Mouse (Mus musculus) embryo, embryonic 10.5 days (tissue): ENCODE data around the gene Rab6a.
"Not testable (repeated sequence)": the region's sequence is repeated elsewhere in the genome, so short reads cannot be mapped to it uniquely, and the experiment has no call there.

Source experiments
- DNase-seq: peaks from one replicate; pipeline ENCODE4 v3.0.0-alpha.2; 2015; ENCODE audit warnings: low spot score

Gene Rab6a

GRCm38 (mm10) chr7:100607214-100608129, at the start of gene Rab6a:
Gene Rab6a (plus strand): TSS chr7:100607410.
- DNase-seq = peak; percentile 99

GRCm38 (mm10) chr7:100559331-100559730, 47.9 kb upstream of the Rab6a start:
- no peak for DNase-seq

- no peak for DNase-seq
These were observed 45.2 kb upstream of the Rab6a start for GRCm38 (mm10) chr7:100561861-100562587.

GRCm38 (mm10) chr7:100567238-100567637, 40.0 kb upstream of the Rab6a start:
- DNase-seq = not testable (repeated sequence)

- no peak for DNase-seq
These were observed 37.3 kb upstream of the Rab6a start for GRCm38 (mm10) chr7:100569907-100570306.

GRCm38 (mm10) chr7:100570930-100571715, 36.1 kb upstream of the Rab6a start:
- no peak for DNase-seq

- DNase-seq = no peak
These were observed 35.1 kb upstream of the Rab6a start for GRCm38 (mm10) chr7:100572061-100572460.

GRCm38 (mm10) chr7:100572704-100573103, 34.5 kb upstream of the Rab6a start:
- no peak for DNase-seq

- DNase-seq = no peak
These were observed 28.4 kb upstream of the Rab6a start for GRCm38 (mm10) chr7:100578794-100579193.

- DNase-seq = no peak
These were observed 25.0 kb upstream of the Rab6a start for GRCm38 (mm10) chr7:100582235-100582634.

GRCm38 (mm10) chr7:100582727-100583236, 24.4 kb upstream of the Rab6a start:
- DNase-seq = peak; percentile 95

- DNase-seq = no peak
These were observed 17.4 kb upstream of the Rab6a start for GRCm38 (mm10) chr7:100589816-100590215.

- DNase-seq = no peak
These were observed 16.7 kb upstream of the Rab6a start for GRCm38 (mm10) chr7:100590504-100590844.

GRCm38 (mm10) chr7:100590845-100591521, 16.2 kb upstream of the Rab6a start:
- DNase-seq = peak; percentile 88

- no peak for DNase-seq
These were observed 15.7 kb upstream of the Rab6a start for GRCm38 (mm10) chr7:100591522-100591852.

- DNase-seq = no peak
These were observed 13.9 kb upstream of the Rab6a start for GRCm38 (mm10) chr7:100593349-100593748.

GRCm38 (mm10) chr7:100600211-100600610, 7.0 kb upstream of the Rab6a start:
- no peak for DNase-seq

- DNase-seq = peak; percentile 68
These were observed 1.0 kb downstream of the Rab6a start, which contains the start of gene Mrpl48 for GRCm38 (mm10) chr7:100608130-100608741. Gene Mrpl48 (minus strand): TSS chr7:100608301.

- no peak for DNase-seq
These were observed 1.7 kb downstream of the Rab6a start for GRCm38 (mm10) chr7:100608910-100609309.

GRCm38 (mm10) chr7:100616121-100616857, 9.1 kb downstream of the Rab6a start:
- no peak for DNase-seq
